Mouse (Mus musculus) E14TG2a.4 (cell line): ENCODE results near the gene Abhd17a.

Source experiments
- CTCF ChIP-seq: conservative IDR thresholded peaks from 2 replicates; pipeline ENCODE4 v1.5.1; 2014; ENCODE audit warnings: low read length
- NANOG ChIP-seq: IDR thresholded peaks from 2 replicates; pipeline ENCODE4 v1.6.1; 2014; ENCODE audit warnings: borderline replicate concordance, low read length, mixed read lengths
- POU5F1 ChIP-seq: IDR thresholded peaks from 2 replicates; pipeline ENCODE4 v1.6.1; 2014; ENCODE audit warnings: low read length, borderline replicate concordance

DNA sequence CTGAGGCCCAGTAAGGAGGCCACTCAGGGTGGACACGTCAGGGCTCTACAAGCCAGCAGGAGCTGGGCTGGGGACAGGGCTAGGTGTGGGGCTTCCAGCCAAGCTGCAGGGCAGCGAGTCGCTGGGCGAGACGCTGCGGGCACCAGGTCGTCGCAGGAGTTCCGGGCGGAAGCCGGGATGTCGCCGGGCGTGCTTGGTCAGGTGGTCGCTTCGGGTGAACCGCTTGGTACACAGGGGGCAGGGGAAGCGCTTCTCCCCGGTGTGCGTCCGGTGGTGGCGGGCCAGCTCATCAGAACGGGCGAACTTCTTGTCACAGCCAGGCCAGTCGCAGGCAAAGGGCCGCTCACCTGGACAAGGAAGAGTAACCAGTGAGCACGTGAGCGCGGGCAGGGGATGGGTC, 21.3 kb downstream of the Abhd17a start:
- no peak for TF ChIP-seq CTCF
- TF ChIP-seq NANOG = no peak
- no peak for TF ChIP-seq POU5F1
